Mouse (Mus musculus) hindbrain, embryonic 15.5 days (tissue): ENCODE measurements around the gene Myo10. TPM values are rescaled to one million over a fixed set of nuclear protein-coding genes. Genes with fewer than 3 reads are reported as not detected.

Experiments used
- ATAC-seq: fragments of 200-750 bp; cut with Nextera tagmentation; 2 replicates; pipeline ENCODE4 v1.8.0; 2017; ENCODE audit warnings: low read depth, moderate number of reproducible peaks, moderate TSS enrichment; ENCODE audit not compliant: low FRiP score
- H3K27ac ChIP-seq: fragments of 300-500 bp; sonication (generic); replicated peaks from 2 replicates; pipeline ENCODE4 v1.5.1; 2015; ENCODE audit warnings: mild to moderate bottlenecking, inconsistent platforms
- H3K27me3 ChIP-seq: fragments of 300-500 bp; sonication (generic); 2 replicates; pipeline ENCODE4 v1.6.1; 2015; ENCODE audit warnings: control low read depth, inconsistent platforms
- H3K36me3 ChIP-seq: fragments of 300-500 bp; sonication (generic); 2 replicates; pipeline ENCODE4 v1.6.1; 2015; ENCODE audit warnings: control low read depth, inconsistent platforms
- H3K4me1 ChIP-seq: fragments of 300-500 bp; sonication (generic); replicated peaks from 2 replicates; pipeline ENCODE4 v1.6.1; 2015; ENCODE audit warnings: control low read depth, inconsistent platforms
- H3K4me2 ChIP-seq: fragments of 300-500 bp; sonication (generic); 2 replicates; pipeline ENCODE4 v1.6.1; 2015; ENCODE audit warnings: moderate library complexity, mild to moderate bottlenecking, inconsistent platforms
- H3K4me3 ChIP-seq: fragments of 300-500 bp; sonication (generic); 2 replicates; pipeline ENCODE4 v1.5.1; 2015; ENCODE audit warnings: mild to moderate bottlenecking, inconsistent platforms
- H3K9ac ChIP-seq: fragments of 300-500 bp; sonication (generic); 2 replicates; pipeline ENCODE4 v1.6.1; 2015; ENCODE audit warnings: inconsistent platforms
- H3K9me3 ChIP-seq: fragments of 300-500 bp; sonication (generic); 2 replicates; pipeline ENCODE4 v1.6.1; 2016; ENCODE audit warnings: control low read depth, inconsistent platforms
- WGBS: fragments of 180-500 bp; shearing (Covaris S2); methylation state at CpG from one replicate; pipeline ENCODE4 v1.1.7; 2015; 5-methylcytosine and 5-hydroxymethylcytosine counted together
- polyA plus RNA-seq: library from polyadenylated mRNA; unstranded; fragments of >200 nt; fragmentation: Nextera tagmentation; extraction: Ambion mirVana; gene quantifications from 2 replicates; pipeline ENCODE4 v1.2.1, GENCODE M21; 2015

The Myo10 gene
- polyA plus RNA-seq, 1 experiment from 2014 or later = 28.3 TPM

DNA sequence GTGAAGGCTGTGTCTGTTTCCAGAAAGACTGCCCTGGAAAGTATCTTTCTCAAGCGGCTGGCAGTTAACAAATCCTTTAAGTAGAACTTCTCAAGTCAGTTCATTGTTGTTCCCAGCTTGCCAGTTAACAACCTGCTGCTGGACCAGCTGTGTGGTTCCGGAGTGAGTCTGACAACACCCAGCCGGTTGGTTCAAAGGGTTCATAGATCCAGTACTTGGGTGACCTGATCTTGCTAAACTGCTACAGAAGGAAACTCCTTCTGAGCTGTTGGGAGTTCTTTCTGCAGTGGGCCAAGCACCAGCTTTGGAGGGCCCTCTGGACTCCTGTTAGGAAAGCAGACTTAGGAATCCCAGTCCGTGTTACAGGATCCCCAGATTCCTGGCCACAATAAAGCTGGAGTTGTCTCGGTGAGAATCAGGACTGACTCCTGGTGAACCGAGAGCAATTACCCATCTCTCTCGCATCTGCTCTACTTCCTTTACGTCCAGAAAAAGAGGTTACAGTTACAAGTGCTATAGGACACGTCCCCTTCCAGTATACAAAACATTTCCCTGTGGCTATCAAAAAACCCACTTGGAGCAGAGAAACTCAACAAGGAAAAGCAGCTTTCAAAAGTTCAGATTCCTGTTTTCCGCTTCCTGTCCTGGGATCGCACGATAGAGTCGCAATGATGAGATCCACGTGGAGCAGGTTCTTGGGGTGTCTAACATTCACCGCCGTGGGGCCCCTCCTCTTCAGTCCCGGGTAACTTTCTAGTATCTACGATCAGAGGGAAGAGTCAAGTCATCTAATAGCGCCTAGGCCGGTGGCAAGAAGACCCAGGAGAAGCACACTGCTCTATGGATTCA, 750 bp upstream of the Myo10 start:
- H3K27me3 ChIP-seq = peaks cover 6% of the 10 kb centered on the region; the same call in 1 of the 2 replicates
- 7% methylated on average over 20 of the region's 20 CpGs for WGBS
- H3K9me3 ChIP-seq = no peaks in the 10 kb centered on the region
- peak overlapping the region; percentile 87 for H3K4me2 ChIP-seq
- H3K4me1 ChIP-seq = peaks cover 17% of the 10 kb centered on the region
- no peaks in the 10 kb centered on the region for H3K36me3 ChIP-seq
- peak; percentile 1; the same call in 1 of the 2 replicates for ATAC-seq
- no peak overlapping the region for H3K27ac ChIP-seq
- H3K9ac ChIP-seq = no peak overlapping the region
- H3K4me3 ChIP-seq = peak overlapping the region; percentile 73

DNA sequence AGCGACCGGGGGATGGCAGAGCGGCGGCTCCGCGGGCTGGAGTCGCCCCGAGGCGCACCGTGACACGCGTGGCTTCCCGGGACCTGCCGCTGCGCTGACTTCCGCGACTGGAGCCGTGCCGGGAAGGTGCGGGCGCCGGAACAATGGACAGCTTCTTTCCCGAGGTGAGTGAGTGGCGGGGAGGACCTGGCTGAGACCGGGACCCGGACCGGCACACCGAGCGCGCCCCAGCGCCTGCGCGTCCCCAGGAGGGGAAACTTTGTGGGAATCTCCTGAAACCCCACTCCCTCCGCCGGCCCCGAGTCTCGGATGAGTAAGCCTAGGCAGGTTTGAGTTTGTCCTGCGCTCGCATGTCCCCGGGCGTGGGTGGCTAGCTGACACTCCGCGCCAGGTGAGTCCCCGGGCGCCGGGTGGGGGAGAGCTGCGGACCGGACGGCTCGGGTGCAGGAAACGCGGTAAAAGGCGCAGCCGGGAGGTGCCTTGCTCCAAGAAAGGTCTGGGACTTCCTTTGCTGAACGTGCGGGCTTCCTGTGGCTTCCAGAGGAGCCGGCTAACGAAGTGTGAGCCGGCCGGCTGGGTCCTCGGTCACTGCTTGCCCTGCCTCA, 644 bp downstream of the Myo10 start:
- Histone ChIP-seq H3K4me2 (peak overlapping the region; percentile 87), H3K27me3 (peaks cover 6% of the 10 kb centered on the region; the same call in 1 of the 2 replicates), H3K9me3 (no peaks in the 10 kb centered on the region), H3K9ac (peak overlapping the region; percentile 44), H3K36me3 (no peaks in the 10 kb centered on the region), H3K27ac (peak overlapping the region; percentile 46), H3K4me1 (peaks cover 17% of the 10 kb centered on the region), H3K4me3 (peak overlapping the region; percentile 73)
- under 1% methylated on average over 59 of the region's 61 CpGs for WGBS
- ATAC-seq = peak; percentile 25

DNA sequence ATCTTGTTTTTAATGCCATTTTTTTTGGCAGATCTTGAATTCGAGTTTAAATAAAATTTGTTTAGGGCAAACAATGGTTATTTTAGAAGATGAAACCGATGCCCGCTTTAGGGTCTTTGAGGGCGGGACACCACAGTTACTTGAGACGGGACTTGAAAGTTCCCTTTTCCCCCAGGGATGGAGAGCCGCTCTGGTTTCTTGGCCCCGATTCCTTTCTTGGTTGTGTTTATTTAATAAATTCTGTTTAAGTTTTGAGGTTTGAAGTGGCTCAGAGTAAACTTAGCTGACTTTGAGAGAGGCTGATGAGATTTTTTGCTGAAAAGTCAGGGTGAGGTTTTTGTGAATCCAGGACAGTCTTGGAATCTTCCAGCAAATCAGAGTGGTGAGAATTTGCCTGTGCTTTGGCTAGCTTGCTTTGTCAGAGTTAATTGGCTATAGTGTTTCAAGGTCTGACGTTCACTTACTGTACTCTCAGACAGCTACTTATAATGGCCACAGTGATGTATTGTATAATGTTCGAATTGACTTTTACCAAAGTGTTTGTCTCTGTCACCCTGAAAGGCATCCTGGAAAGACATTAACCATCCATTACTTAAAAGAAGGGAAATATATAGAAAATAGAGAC, 1.3 kb downstream of the Myo10 start:
- peak overlapping the region; percentile 73 for H3K4me3 ChIP-seq
- WGBS = 7% methylated on average over 9 of the region's 9 CpGs
- ATAC-seq = no peak

DNA sequence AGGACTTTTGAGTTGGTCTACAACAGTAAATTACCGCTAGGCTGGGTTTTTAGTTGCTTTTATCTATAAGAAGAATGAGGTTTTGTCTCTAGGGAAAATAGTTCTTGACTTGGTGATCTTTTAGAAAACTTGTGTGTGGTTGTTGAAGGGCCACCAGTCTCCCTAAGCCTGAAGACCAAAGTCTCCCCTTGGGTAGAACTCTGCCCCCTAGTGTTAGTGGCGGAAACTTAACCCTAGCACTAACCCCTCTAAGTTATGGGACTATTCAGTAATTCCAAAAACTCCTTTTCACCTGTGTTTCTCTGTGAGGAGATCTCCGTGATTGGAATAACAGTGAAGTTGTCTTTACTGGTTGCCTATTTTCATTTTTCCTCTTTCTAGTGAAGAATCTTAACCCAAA, 1.9 kb downstream of the Myo10 start:
- ATAC-seq = no peak
- H3K4me3 ChIP-seq = peak overlapping the region; percentile 73; the same call in 1 of the 2 replicates
- WGBS = 65% methylated on average over 3 of the region's 3 CpGs
- H3K36me3 ChIP-seq = no peaks in the 10 kb centered on the region
- 0 out of 2 replicates have a peak overlapping the region, but pooled peaks have one; percentile 87 for H3K4me2 ChIP-seq
- H3K9me3 ChIP-seq = no peaks in the 10 kb centered on the region
- H3K4me1 ChIP-seq = peaks cover 17% of the 10 kb centered on the region
- peaks cover 6% of the 10 kb centered on the region; the same call in 1 of the 2 replicates for H3K27me3 ChIP-seq
- no peak overlapping the region for H3K27ac ChIP-seq
- H3K9ac ChIP-seq = no peak overlapping the region

More for the DNA sequence above, 1.3 kb downstream of the Myo10 start:
- H3K36me3 ChIP-seq = no peaks in the 10 kb centered on the region
- H3K9ac ChIP-seq = peak overlapping the region; percentile 44; the same call in 1 of the 2 replicates
- H3K27me3 ChIP-seq = peaks cover 6% of the 10 kb centered on the region; the same call in 1 of the 2 replicates
- H3K4me2 ChIP-seq = peak overlapping the region; percentile 87
- H3K4me1 ChIP-seq = peaks cover 17% of the 10 kb centered on the region
- H3K27ac ChIP-seq = no peak overlapping the region
- H3K9me3 ChIP-seq = no peaks in the 10 kb centered on the region

DNA sequence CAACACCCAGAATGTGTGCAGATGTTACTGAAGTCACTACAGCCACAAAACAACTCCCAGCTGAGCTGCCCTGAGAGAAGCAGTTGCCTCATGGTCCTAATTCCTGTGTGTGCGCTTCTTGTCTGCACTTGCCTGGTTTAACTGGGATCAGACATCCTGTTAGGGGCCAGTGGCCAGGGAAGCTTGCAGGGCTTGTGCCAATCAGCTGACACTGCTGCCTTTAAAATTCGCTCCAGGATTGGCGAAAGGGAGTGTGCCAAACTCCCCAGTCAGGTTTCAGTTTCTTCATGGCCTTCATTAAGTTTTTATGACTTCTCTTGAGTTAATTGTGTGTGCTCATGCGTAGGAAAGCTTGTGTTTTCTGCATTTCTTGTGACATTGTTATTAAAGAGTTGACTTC, 3.1 kb downstream of the Myo10 start:
- H3K9me3 ChIP-seq = no peaks in the 10 kb centered on the region
- H3K9ac ChIP-seq = no peak overlapping the region
- WGBS = 67% methylated on average over 4 of the region's 4 CpGs
- no peak for ATAC-seq
- peaks cover 17% of the 10 kb centered on the region for H3K4me1 ChIP-seq
- H3K27ac ChIP-seq = no peak overlapping the region
- no peaks in the 10 kb centered on the region for H3K36me3 ChIP-seq
- peaks cover 6% of the 10 kb centered on the region; the same call in 1 of the 2 replicates for H3K27me3 ChIP-seq
- no peak overlapping the region for H3K4me3 ChIP-seq
- H3K4me2 ChIP-seq = peak overlapping the region; percentile 21; the same call in 1 of the 2 replicates

DNA sequence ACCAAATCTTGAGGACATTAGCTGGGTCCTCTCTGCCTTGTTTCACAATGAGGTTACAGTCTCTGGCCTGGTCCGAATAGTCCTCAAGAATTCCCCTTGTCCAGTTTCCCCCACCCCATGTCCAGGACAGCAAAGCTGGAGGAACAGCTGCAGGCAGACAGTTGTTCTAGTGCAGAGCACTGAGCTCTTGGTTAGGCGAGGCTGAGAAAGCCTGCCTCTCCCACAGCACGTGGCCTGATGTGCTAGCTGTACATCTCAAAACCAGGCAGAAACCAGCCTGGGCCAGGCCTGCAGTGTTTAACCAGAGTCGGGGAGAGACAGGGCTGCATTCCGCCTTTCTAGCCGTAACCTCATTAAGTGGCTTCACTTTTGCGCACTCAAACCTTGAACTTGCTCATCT, 4.7 kb downstream of the Myo10 start:
- Histone ChIP-seq H3K36me3 (no peaks in the 10 kb centered on the region), H3K9me3 (no peaks in the 10 kb centered on the region), H3K27ac (no peak overlapping the region), H3K4me3 (no peak overlapping the region), H3K27me3 (peaks cover 3% of the 10 kb centered on the region; the same call in 1 of the 2 replicates), H3K4me2 (no peak overlapping the region), H3K9ac (no peak overlapping the region), H3K4me1 (peaks cover 14% of the 10 kb centered on the region)
- WGBS = 88% methylated on average over 7 of the region's 7 CpGs
- no peak for ATAC-seq

DNA sequence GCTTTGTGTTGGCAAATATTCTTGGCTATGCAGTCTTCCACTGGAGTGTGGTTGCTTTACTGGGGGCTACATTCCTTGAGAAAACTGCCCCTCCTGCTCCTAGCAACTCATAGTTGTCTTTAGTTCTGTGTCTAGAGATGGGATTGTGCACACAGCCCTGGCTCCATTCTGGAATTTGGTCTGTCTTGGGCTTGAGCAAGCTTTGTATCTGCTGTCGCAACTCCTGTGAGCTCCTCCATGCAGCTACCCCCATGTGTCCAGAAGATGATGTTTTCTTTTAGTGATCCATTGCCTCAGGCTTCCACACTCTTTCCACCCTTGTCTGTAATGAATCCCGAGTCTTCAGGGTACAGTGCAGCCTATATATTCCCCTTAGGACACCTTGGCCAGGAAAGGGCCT, 5.9 kb downstream of the Myo10 start:
- 85% methylated on average over 2 of the region's 2 CpGs for WGBS
- Histone ChIP-seq H3K9me3 (no peaks in the 10 kb centered on the region), H3K4me2 (no peak overlapping the region), H3K27me3 (peaks cover 3% of the 10 kb centered on the region; the same call in 1 of the 2 replicates), H3K27ac (no peak overlapping the region), H3K4me1 (peaks cover 10% of the 10 kb centered on the region), H3K36me3 (no peaks in the 10 kb centered on the region), H3K9ac (no peak overlapping the region), H3K4me3 (no peak overlapping the region)
- no peak for ATAC-seq

DNA sequence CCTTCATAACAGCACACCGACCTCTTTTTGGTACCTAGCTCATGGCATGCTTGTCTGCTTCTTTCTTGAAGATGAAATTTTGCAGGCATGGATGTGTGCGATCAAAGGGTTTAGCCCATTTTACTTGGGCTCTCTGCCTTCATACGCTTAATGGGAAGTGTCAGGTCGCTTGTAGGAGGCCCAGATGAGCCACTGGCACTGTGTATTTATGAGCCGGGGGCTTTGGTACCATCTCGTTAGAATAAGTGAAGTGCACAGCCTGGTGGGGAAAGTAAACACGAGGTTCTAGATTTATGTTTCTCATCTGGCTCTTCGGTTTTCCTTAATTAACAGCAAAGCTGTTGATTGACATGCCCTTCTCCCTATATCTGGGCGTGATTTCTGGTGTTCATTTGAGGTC, 8.4 kb downstream of the Myo10 start:
- H3K27me3 ChIP-seq = no peaks in the 10 kb centered on the region
- WGBS = 74% methylated on average over 9 of the region's 9 CpGs
- 0 out of 2 replicates have a peak, but pooled peaks cover 3% of the 10 kb centered on the region for H3K4me1 ChIP-seq
- H3K9me3 ChIP-seq = no peaks in the 10 kb centered on the region
- H3K27ac ChIP-seq = no peak overlapping the region
- H3K4me3 ChIP-seq = no peak overlapping the region
- no peak for ATAC-seq
- H3K9ac ChIP-seq = no peak overlapping the region
- H3K4me2 ChIP-seq = no peak overlapping the region
- no peaks in the 10 kb centered on the region for H3K36me3 ChIP-seq

DNA sequence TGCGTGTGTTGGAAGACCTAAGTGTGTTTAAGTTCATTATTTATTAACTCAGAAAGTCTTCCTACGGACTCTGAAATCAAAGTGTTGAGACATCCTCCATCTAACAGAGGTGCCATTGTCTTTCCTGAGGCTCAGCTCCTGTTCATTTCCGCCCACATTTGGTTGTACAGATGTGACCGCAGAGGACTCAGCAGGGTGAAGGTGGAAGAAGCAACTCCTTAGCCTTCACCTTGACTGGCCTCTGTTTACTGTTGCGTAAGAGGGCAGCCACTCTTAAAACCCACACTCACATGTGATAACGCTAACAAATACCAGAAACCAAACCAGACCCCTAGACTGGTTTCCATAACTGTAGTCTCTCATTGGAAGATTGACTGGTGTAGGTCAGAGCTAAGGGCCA, 9.0 kb downstream of the Myo10 start:
- 92% methylated on average over 6 of the region's 6 CpGs for WGBS

DNA sequence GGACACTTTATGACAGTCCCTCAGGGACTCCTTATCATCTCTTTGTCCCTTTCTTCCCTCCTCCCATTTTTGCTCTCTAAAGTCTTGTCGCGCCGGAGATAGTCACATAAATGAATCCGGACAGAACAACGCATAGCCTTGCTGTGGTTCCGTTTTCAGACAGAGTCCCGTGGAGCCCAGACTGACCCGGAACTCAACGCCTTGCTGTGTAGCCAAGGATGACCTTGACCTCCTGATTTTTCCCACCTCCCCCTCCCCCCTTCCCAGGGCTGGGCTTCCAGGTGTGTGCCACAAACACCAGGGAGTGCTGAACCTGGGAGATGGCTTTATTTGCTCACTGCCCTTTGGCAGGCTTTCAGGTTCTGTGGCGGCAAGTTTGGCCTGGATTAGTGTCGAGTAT, 10.6 kb downstream of the Myo10 start:
- H3K4me3 ChIP-seq = no peak overlapping the region
- no peak overlapping the region for H3K4me2 ChIP-seq
- H3K9ac ChIP-seq = no peak overlapping the region
- no peaks in the 10 kb centered on the region for H3K36me3 ChIP-seq
- 0 out of 2 replicates have a peak, but pooled peaks cover 3% of the 10 kb centered on the region for H3K4me1 ChIP-seq
- H3K9me3 ChIP-seq = no peaks in the 10 kb centered on the region
- no peak overlapping the region for H3K27ac ChIP-seq
- no peaks in the 10 kb centered on the region for H3K27me3 ChIP-seq
- WGBS = 84% methylated on average over 11 of the region's 11 CpGs
- no peak for ATAC-seq

More for the DNA sequence above, 9.0 kb downstream of the Myo10 start:
- Histone ChIP-seq H3K4me2 (no peak overlapping the region), H3K9me3 (no peaks in the 10 kb centered on the region), H3K36me3 (no peaks in the 10 kb centered on the region), H3K4me1 (0 out of 2 replicates have a peak, but pooled peaks cover 3% of the 10 kb centered on the region), H3K27me3 (no peaks in the 10 kb centered on the region), H3K9ac (no peak overlapping the region), H3K27ac (no peak overlapping the region), H3K4me3 (no peak overlapping the region)
- no peak for ATAC-seq

DNA sequence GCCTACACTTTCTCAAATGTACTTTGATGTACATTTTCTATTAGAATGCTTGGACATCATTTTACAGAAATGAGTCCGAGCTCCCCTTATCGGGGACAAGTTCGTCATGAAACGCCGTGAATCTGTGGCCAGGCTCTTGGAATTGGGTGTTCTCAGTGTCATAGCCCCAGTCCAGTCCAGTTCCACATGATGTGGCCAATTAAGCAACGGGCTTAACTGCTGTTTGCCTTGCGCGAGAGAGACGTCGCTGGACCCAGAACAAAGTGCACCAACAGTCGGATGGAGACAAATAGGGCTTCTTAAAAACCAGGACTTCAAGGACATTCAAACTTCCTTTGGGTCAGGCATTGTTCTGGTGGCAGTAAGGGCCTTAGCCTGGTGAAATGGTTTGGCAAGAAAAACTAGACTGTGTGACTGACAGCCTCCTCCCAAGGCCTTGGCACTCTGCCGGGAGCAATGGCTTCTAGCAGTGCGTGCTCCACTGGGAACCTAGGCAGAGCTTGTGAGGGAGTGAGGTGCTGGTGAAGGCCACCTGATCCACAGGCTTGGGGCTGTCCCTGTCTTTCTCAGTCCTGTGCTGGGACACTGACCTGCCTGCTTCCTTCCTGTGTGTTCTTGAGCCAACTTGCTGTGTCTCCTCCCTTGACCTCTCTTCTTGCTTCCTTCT, 11.5 kb downstream of the Myo10 start:
- ATAC-seq = no peak
- WGBS = 79% methylated on average over 13 of the region's 13 CpGs

More for the DNA sequence above, 11.5 kb downstream of the Myo10 start:
- Histone ChIP-seq H3K27ac (no peak overlapping the region), H3K4me2 (no peak overlapping the region), H3K4me3 (no peak overlapping the region), H3K9ac (no peak overlapping the region), H3K27me3 (no peaks in the 10 kb centered on the region), H3K36me3 (no peaks in the 10 kb centered on the region), H3K9me3 (no peaks in the 10 kb centered on the region), H3K4me1 (0 out of 2 replicates have a peak, but pooled peaks cover 3% of the 10 kb centered on the region)
